Comparison of ENCODE assay signal across 1 mouse cellular context in genomic region chr12:110953900-110954299, GRCm38 (mm10).
TF ChIP-seq lines count a peak whose summit lies in the region.

No protein-coding gene starts in this region.

TF ChIP-seq in MEL, 35 proteins besides CTCF, POLR2A, EP300 and RAD21 (continued from another document):
- TF ChIP-seq SIN3A (IDR thresholded peaks at IDR 0.05; ENCODE audit: low read length), result peak; percentile 62
- no peak for TF ChIP-seq E2F4 (IDR thresholded peaks at IDR 0.05; ENCODE audit: borderline replicate concordance, low read depth, low read length)
- peak; percentile 64 for TF ChIP-seq MYB (IDR thresholded peaks at IDR 0.05; ENCODE audit: low read depth, low read length)
- no peak for TF ChIP-seq SMC3 (IDR thresholded peaks at IDR 0.05; ENCODE audit: low read depth, low read length)
- TF ChIP-seq MYC (IDR thresholded peaks at IDR 0.05; ENCODE audit: low read depth, low read length), result no peak
- no peak for TF ChIP-seq GABPA (IDR thresholded peaks at IDR 0.05; ENCODE audit: low read depth, low read length)
- 0 out of 2 replicates have a peak, but pooled peaks have one; percentile 60 for TF ChIP-seq HCFC1 (IDR thresholded peaks at IDR 0.05; ENCODE audit: low read depth, low read length)
- TF ChIP-seq MAX (IDR thresholded peaks at IDR 0.05; ENCODE audit: low read length), result no peak
- TF ChIP-seq ZNF384 (IDR thresholded peaks at IDR 0.05; ENCODE audit: low read depth, low read length), result peak; percentile 100
- TF ChIP-seq GATA1 (IDR thresholded peaks at IDR 0.05; ENCODE audit: low read depth, low read length), result peak; percentile 86
- TF ChIP-seq MEF2A (IDR thresholded peaks at IDR 0.05; ENCODE audit: extremely low read depth, insufficient replicate concordance, low read depth, low read length, poor library complexity, severe bottlenecking), result no peak
- TF ChIP-seq TBP (IDR thresholded peaks at IDR 0.05; ENCODE audit: low read depth, low read length), result 0 out of 2 replicates have a peak, but pooled peaks have one; percentile 42
TF ChIP-seq in MEL: peak in this region for 9.
